Mouse (Mus musculus) forebrain, embryonic 15.5 days (tissue): ENCODE results near the gene Trim67. TPM values are rescaled to one million over a fixed set of nuclear protein-coding genes. Genes with fewer than 3 reads are reported as not detected.

Experiments used
- ATAC-seq: fragments of 200-750 bp; cut with Nextera tagmentation; replicated peaks from 2 replicates; pipeline ENCODE4 v1.8.0; 2017; ENCODE audit warnings: mild to moderate bottlenecking, moderate TSS enrichment, moderate library complexity
- H3K27ac ChIP-seq: fragments of 300-500 bp; sonication (generic); replicated peaks from 2 replicates; pipeline ENCODE4 v1.5.1; 2015; ENCODE audit warnings: mild to moderate bottlenecking, inconsistent platforms
- H3K27me3 ChIP-seq: fragments of 300-500 bp; sonication (generic); 2 replicates; pipeline ENCODE4 v1.6.1; 2015; ENCODE audit warnings: inconsistent platforms
- H3K36me3 ChIP-seq: fragments of 300-500 bp; sonication (generic); 2 replicates; pipeline ENCODE4 v1.6.1; 2015; ENCODE audit warnings: mild to moderate bottlenecking, inconsistent platforms
- H3K4me1 ChIP-seq: fragments of 300-500 bp; sonication (generic); 2 replicates; pipeline ENCODE4 v1.6.1; 2015; ENCODE audit warnings: inconsistent platforms
- H3K4me2 ChIP-seq: fragments of 300-500 bp; sonication (generic); replicated peaks from 2 replicates; pipeline ENCODE4 v1.6.1; 2015; ENCODE audit warnings: mild to moderate bottlenecking, inconsistent platforms
- H3K4me3 ChIP-seq: fragments of 300-500 bp; sonication (generic); 2 replicates; pipeline ENCODE4 v1.5.1; 2015; ENCODE audit warnings: mild to moderate bottlenecking, inconsistent platforms
- H3K9ac ChIP-seq: fragments of 300-500 bp; sonication (generic); replicated peaks from 2 replicates; pipeline ENCODE4 v1.6.1; 2015; ENCODE audit warnings: mild to moderate bottlenecking, inconsistent platforms
- H3K9me3 ChIP-seq: fragments of 300-500 bp; sonication (generic); 2 replicates; pipeline ENCODE4 v1.6.1; 2016; ENCODE audit warnings: inconsistent platforms
- WGBS: fragments of 180-500 bp; shearing (Covaris S2); methylation state at CpG from one replicate; pipeline ENCODE4 v1.1.7; 2015; ENCODE audit warnings: mixed read lengths; 5-methylcytosine and 5-hydroxymethylcytosine counted together
- polyA plus RNA-seq: library from polyadenylated mRNA; unstranded; fragments of >200 nt; fragmentation: Nextera tagmentation; extraction: Ambion mirVana; gene quantifications from 2 replicates; pipeline ENCODE4 v1.2.1, GENCODE M21; 2015

Trim67 gene
- polyA plus RNA-seq, 1 experiment from 2014 or later, result 26.0 TPM

- Histone ChIP-seq H3K9ac (no peak overlapping the region), H3K4me3 (no peak overlapping the region), H3K27ac (no peak overlapping the region), H3K4me2 (no peak overlapping the region), H3K9me3 (no peaks in the 10 kb centered on the region), H3K36me3 (peaks cover 54% of the 10 kb centered on the region), H3K27me3 (peaks cover 3% of the 10 kb centered on the region; the same call in 1 of the 2 replicates), H3K4me1 (no peaks in the 10 kb centered on the region)
- no peak for ATAC-seq
- WGBS, result 71% methylated on average over 6 of the region's 6 CpGs
Observed at GRCm38 (mm10) chr8:124819612-124820115, 26.8 kb downstream of the Trim67 start.

GRCm38 (mm10) chr8:124820125-124820524 lies 27.2 kb downstream of the Trim67 start:
- H3K4me2 ChIP-seq, result no peak overlapping the region
- H3K27me3 ChIP-seq, result peaks cover 3% of the 10 kb centered on the region; the same call in 1 of the 2 replicates
- H3K27ac ChIP-seq, result no peak overlapping the region
- H3K9ac ChIP-seq, result no peak overlapping the region
- H3K4me3 ChIP-seq, result no peak overlapping the region
- H3K4me1 ChIP-seq, result no peaks in the 10 kb centered on the region
- no peak for ATAC-seq
- H3K9me3 ChIP-seq, result no peaks in the 10 kb centered on the region
- peaks cover 54% of the 10 kb centered on the region for H3K36me3 ChIP-seq
- 77% methylated on average over 11 of the region's 11 CpGs for WGBS

GRCm38 (mm10) chr8:124823497-124823896 lies 30.6 kb downstream of the Trim67 start:
- Histone ChIP-seq H3K36me3 (peaks cover 43% of the 10 kb centered on the region), H3K9ac (no peak overlapping the region), H3K4me1 (no peaks in the 10 kb centered on the region), H3K4me2 (no peak overlapping the region), H3K9me3 (no peaks in the 10 kb centered on the region), H3K4me3 (no peak overlapping the region), H3K27ac (no peak overlapping the region), H3K27me3 (peaks cover 3% of the 10 kb centered on the region; the same call in 1 of the 2 replicates)
- 83% methylated on average over 6 of the region's 6 CpGs for WGBS
- no peak for ATAC-seq

- WGBS, result 33% methylated on average over 7 of the region's 7 CpGs
- peaks cover 54% of the 10 kb centered on the region for H3K36me3 ChIP-seq
- no peaks in the 10 kb centered on the region for H3K27me3 ChIP-seq
- H3K9me3 ChIP-seq, result no peaks in the 10 kb centered on the region
- no peak overlapping the region for H3K9ac ChIP-seq
- no peaks in the 10 kb centered on the region for H3K4me1 ChIP-seq
- no peak overlapping the region for H3K4me3 ChIP-seq
- no peak for ATAC-seq
- no peak overlapping the region for H3K4me2 ChIP-seq
- no peak overlapping the region for H3K27ac ChIP-seq
Observed at GRCm38 (mm10) chr8:124826658-124827057, 33.8 kb downstream of the Trim67 start.

- Histone ChIP-seq H3K9me3 (no peaks in the 10 kb centered on the region), H3K4me1 (no peaks in the 10 kb centered on the region), H3K27me3 (no peaks in the 10 kb centered on the region), H3K4me2 (no peak overlapping the region), H3K9ac (no peak overlapping the region), H3K4me3 (no peak overlapping the region), H3K27ac (no peak overlapping the region), H3K36me3 (peaks cover 53% of the 10 kb centered on the region)
- 4% methylated on average over 5 of the region's 5 CpGs for WGBS
- ATAC-seq, result 0 out of 2 replicates have a peak, but pooled peaks have one; percentile 49
Observed at GRCm38 (mm10) chr8:124827387-124827786, 34.5 kb downstream of the Trim67 start.

- Histone ChIP-seq H3K36me3 (peaks cover 40% of the 10 kb centered on the region), H3K4me1 (no peaks in the 10 kb centered on the region), H3K27me3 (no peaks in the 10 kb centered on the region), H3K4me2 (no peak overlapping the region), H3K4me3 (no peak overlapping the region), H3K9me3 (no peaks in the 10 kb centered on the region), H3K9ac (no peak overlapping the region), H3K27ac (no peak overlapping the region)
- ATAC-seq, result no peak
- 73% methylated on average over 24 of the region's 24 CpGs for WGBS
Observed at GRCm38 (mm10) chr8:124828561-124829240, 35.8 kb downstream of the Trim67 start.

- Histone ChIP-seq H3K36me3 (peaks cover 36% of the 10 kb centered on the region), H3K27ac (no peak overlapping the region), H3K9ac (no peak overlapping the region), H3K4me3 (no peak overlapping the region), H3K4me2 (no peak overlapping the region), H3K4me1 (no peaks in the 10 kb centered on the region), H3K9me3 (no peaks in the 10 kb centered on the region), H3K27me3 (no peaks in the 10 kb centered on the region)
- ATAC-seq, result no peak
- 76% methylated on average over 13 of the region's 13 CpGs for WGBS
Observed at GRCm38 (mm10) chr8:124830050-124830449, 37.2 kb downstream of the Trim67 start.

GRCm38 (mm10) chr8:124831531-124831930 lies 38.6 kb downstream of the Trim67 start:
- WGBS, result 84% methylated on average over 6 of the region's 6 CpGs
- no peak for ATAC-seq

GRCm38 (mm10) chr8:124831941-124832340 lies 39.0 kb downstream of the Trim67 start:
- Histone ChIP-seq H3K9me3 (no peaks in the 10 kb centered on the region), H3K4me2 (no peak overlapping the region), H3K4me3 (no peak overlapping the region), H3K9ac (no peak overlapping the region), H3K27me3 (no peaks in the 10 kb centered on the region), H3K27ac (no peak overlapping the region), H3K36me3 (peaks cover 29% of the 10 kb centered on the region; the same call in 1 of the 2 replicates), H3K4me1 (no peaks in the 10 kb centered on the region)
- no peak for ATAC-seq
- 85% methylated on average over 6 of the region's 6 CpGs for WGBS

More at GRCm38 (mm10) chr8:124831531-124831930, 38.6 kb downstream of the Trim67 start:
- H3K4me1 ChIP-seq, result no peaks in the 10 kb centered on the region
- H3K27me3 ChIP-seq, result no peaks in the 10 kb centered on the region
- H3K36me3 ChIP-seq, result peaks cover 29% of the 10 kb centered on the region; the same call in 1 of the 2 replicates
- no peak overlapping the region for H3K4me2 ChIP-seq
- H3K4me3 ChIP-seq, result no peak overlapping the region
- H3K9me3 ChIP-seq, result no peaks in the 10 kb centered on the region
- no peak overlapping the region for H3K27ac ChIP-seq
- H3K9ac ChIP-seq, result no peak overlapping the region

- ATAC-seq, result no peak
- no peaks in the 10 kb centered on the region for H3K9me3 ChIP-seq
- no peaks in the 10 kb centered on the region for H3K4me1 ChIP-seq
- H3K9ac ChIP-seq, result no peak overlapping the region
- no peak overlapping the region for H3K27ac ChIP-seq
- H3K36me3 ChIP-seq, result peaks cover 31% of the 10 kb centered on the region
- no peaks in the 10 kb centered on the region for H3K27me3 ChIP-seq
- H3K4me3 ChIP-seq, result no peak overlapping the region
- no peak overlapping the region for H3K4me2 ChIP-seq
- WGBS, result 50% methylated on average over 15 of the region's 15 CpGs
Observed at GRCm38 (mm10) chr8:124833430-124834205, 40.7 kb downstream of the Trim67 start.

GRCm38 (mm10) chr8:124835848-124836247 lies 43.0 kb downstream of the Trim67 start:
- H3K4me3 ChIP-seq, result no peak overlapping the region
- no peak for ATAC-seq

GRCm38 (mm10) chr8:124836273-124836672 lies 43.4 kb downstream of the Trim67 start:
- H3K4me1 ChIP-seq, result no peaks in the 10 kb centered on the region
- peaks cover 37% of the 10 kb centered on the region for H3K36me3 ChIP-seq
- no peak overlapping the region for H3K9ac ChIP-seq
- no peak overlapping the region for H3K4me2 ChIP-seq
- H3K4me3 ChIP-seq, result no peak overlapping the region
- no peaks in the 10 kb centered on the region for H3K9me3 ChIP-seq
- no peak for ATAC-seq
- H3K27ac ChIP-seq, result no peak overlapping the region
- H3K27me3 ChIP-seq, result no peaks in the 10 kb centered on the region
- WGBS, result 79% methylated on average over 7 of the region's 7 CpGs

More at GRCm38 (mm10) chr8:124835848-124836247, 43.0 kb downstream of the Trim67 start:
- Histone ChIP-seq H3K27me3 (no peaks in the 10 kb centered on the region), H3K9me3 (no peaks in the 10 kb centered on the region), H3K27ac (no peak overlapping the region), H3K36me3 (peaks cover 34% of the 10 kb centered on the region), H3K4me2 (no peak overlapping the region), H3K9ac (no peak overlapping the region), H3K4me1 (no peaks in the 10 kb centered on the region)
